In the genomic region with DNA sequence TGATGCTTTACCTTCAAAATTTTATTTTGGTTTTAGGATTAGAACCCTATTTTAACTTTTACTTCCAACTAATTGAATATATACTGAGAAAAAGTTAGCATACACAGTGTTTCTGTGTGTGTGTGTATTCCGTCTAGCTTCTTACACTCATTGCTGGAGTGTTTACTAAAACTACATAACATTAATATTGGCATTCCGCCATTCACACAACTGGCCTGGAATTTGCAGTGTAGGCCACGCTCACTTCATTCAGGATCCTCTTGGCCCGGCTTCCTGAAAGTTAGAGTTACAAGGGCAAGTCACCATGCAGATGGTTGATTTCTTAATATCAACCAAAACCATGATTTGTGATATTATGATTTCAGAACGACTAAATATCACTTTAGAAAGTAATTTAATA, we compare ENCODE assay signal across 17 mouse cellular contexts. TPM values are rescaled to one million over a fixed set of nuclear protein-coding genes. Genes with fewer than 3 reads are reported as not detected.
DNase-seq lines count a peak whose midpoint lies in the region; ATAC-seq and TF ChIP-seq lines count a peak whose summit lies in the region.
"Had no signal": no experiment of that assay in that cellular context is flagged by ENCODE, and none has a peak within 500 bp of the region (broad histone marks: within the 10 kb centered on the region; RNA-seq: fewer than 3 reads in every experiment).

No protein-coding gene starts in this region.

- intact Hi-C loops in heart, postnatal 25 days (cut with DNase I): no loop called here

- TF ChIP-seq CTCF in layer of hippocampus, adult 2 months (conservative IDR thresholded peaks at IDR 0.05): no peak
- no peak for TF ChIP-seq CTCF in stomach, postnatal 0 days (IDR thresholded peaks at IDR 0.05; ENCODE audit: low read depth)

- H3K4me1 ChIP-seq in heart, embryonic 13.5 days: peaks cover 13% of the 10 kb centered on the region
- peaks cover 10% of the 10 kb centered on the region; the same call in 1 of the 2 replicates for H3K4me1 ChIP-seq in stomach, embryonic 15.5 days
- no peaks in the 10 kb centered on the region for H3K4me1 ChIP-seq in stomach, postnatal 0 days (replicated peaks; ENCODE audit: control insufficient read depth, insufficient read depth)
- peaks cover 12% of the 10 kb centered on the region; the same call in 1 of the 2 replicates for H3K4me1 ChIP-seq in stomach, embryonic 16.5 days (ENCODE audit: control insufficient read depth, insufficient read depth, low read length)
- H3K4me1 ChIP-seq in midbrain, embryonic 11.5 days (ENCODE audit: control insufficient read depth, insufficient read depth, low read length): no peaks in the 10 kb centered on the region
- H3K4me1 ChIP-seq: embryonic facial prominence, embryonic 12.5 days; forebrain, embryonic 12.5 days had no signal

- WGBS in heart, embryonic 13.5 days: 63% methylated on average over 5 of the region's 5 CpGs
- WGBS in stomach, embryonic 15.5 days: 52% methylated on average over 5 of the region's 5 CpGs
- 42% methylated on average over 5 of the region's 5 CpGs for WGBS in stomach, postnatal 0 days
- WGBS in stomach, embryonic 16.5 days: 45% methylated on average over 5 of the region's 5 CpGs
- WGBS in midbrain, embryonic 11.5 days: 91% methylated on average over 5 of the region's 5 CpGs

- no peak for TF ChIP-seq EP300 in stomach, postnatal 0 days (optimal IDR thresholded peaks at IDR 0.05)

- no peak overlapping the region for H3K9ac ChIP-seq in heart, embryonic 13.5 days
- H3K9ac ChIP-seq in stomach, embryonic 15.5 days: no peak overlapping the region
- no peak overlapping the region for H3K9ac ChIP-seq in stomach, postnatal 0 days (ENCODE audit: low read length)
- H3K9ac ChIP-seq in stomach, embryonic 16.5 days (ENCODE audit: low read length): no peak overlapping the region
- no peak overlapping the region for H3K9ac ChIP-seq in midbrain, embryonic 11.5 days (ENCODE audit: low read length)
- H3K9ac ChIP-seq: embryonic facial prominence, embryonic 12.5 days; forebrain, embryonic 12.5 days; hindbrain, embryonic 13.5 days had no signal

- H3K4me3 ChIP-seq in heart, embryonic 13.5 days: no peak overlapping the region
- no peak overlapping the region for H3K4me3 ChIP-seq in layer of hippocampus, adult 2 months
- H3K4me3 ChIP-seq in stomach, embryonic 15.5 days (replicated peaks): no peak overlapping the region
- H3K4me3 ChIP-seq in stomach, postnatal 0 days (ENCODE audit: low read depth, low read length): no peak overlapping the region
- H3K4me3 ChIP-seq in stomach, embryonic 16.5 days (replicated peaks; ENCODE audit: low read length): no peak overlapping the region
- no peak overlapping the region for H3K4me3 ChIP-seq in midbrain, embryonic 11.5 days (ENCODE audit: low read depth, low read length)
- H3K4me3 ChIP-seq: embryonic facial prominence, embryonic 12.5 days; forebrain, embryonic 12.5 days; heart, adult 2 months; hindbrain, embryonic 13.5 days had no signal

- H3K27me3 ChIP-seq in heart, embryonic 13.5 days (replicated peaks): no peaks in the 10 kb centered on the region
- H3K27me3 ChIP-seq in stomach, embryonic 15.5 days (replicated peaks): no peaks in the 10 kb centered on the region
- H3K27me3 ChIP-seq in stomach, postnatal 0 days (ENCODE audit: control insufficient read depth, insufficient read depth, low read length): no peaks in the 10 kb centered on the region
- no peaks in the 10 kb centered on the region for H3K27me3 ChIP-seq in stomach, embryonic 16.5 days (ENCODE audit: control insufficient read depth, insufficient read depth, low read length)
- H3K27me3 ChIP-seq in midbrain, embryonic 11.5 days (ENCODE audit: control insufficient read depth, insufficient read depth, low read length): no peaks in the 10 kb centered on the region
- H3K27me3 ChIP-seq: embryonic facial prominence, embryonic 12.5 days; forebrain, embryonic 12.5 days; hindbrain, embryonic 13.5 days had no signal

- no peaks in the 10 kb centered on the region for H3K36me3 ChIP-seq in heart, embryonic 13.5 days
- H3K36me3 ChIP-seq in stomach, embryonic 15.5 days: no peaks in the 10 kb centered on the region
- no peaks in the 10 kb centered on the region for H3K36me3 ChIP-seq in stomach, postnatal 0 days (ENCODE audit: control insufficient read depth, insufficient read depth, low read length)
- H3K36me3 ChIP-seq in stomach, embryonic 16.5 days (ENCODE audit: control insufficient read depth, insufficient read depth, low read length): no peaks in the 10 kb centered on the region
- no peaks in the 10 kb centered on the region for H3K36me3 ChIP-seq in midbrain, embryonic 11.5 days (ENCODE audit: control insufficient read depth, insufficient read depth, low read length)
- H3K36me3 ChIP-seq: embryonic facial prominence, embryonic 12.5 days; forebrain, embryonic 12.5 days; hindbrain, embryonic 13.5 days had no signal

- no peak for ATAC-seq in heart, embryonic 13.5 days (ENCODE audit: extremely low read depth, insufficient number of reproducible peaks, low FRiP score, low TSS enrichment)
- peak; percentile 32; the same call in 1 of the 2 replicates for ATAC-seq in stomach, embryonic 15.5 days (ENCODE audit: insufficient read depth, low FRiP score, low read depth)
- no peak for ATAC-seq in stomach, postnatal 0 days (ENCODE audit: low FRiP score, low TSS enrichment)
- no peak for ATAC-seq in stomach, embryonic 16.5 days (ENCODE audit: insufficient read depth, low FRiP score)
- no peak for ATAC-seq in midbrain, embryonic 11.5 days (ENCODE audit: low FRiP score)
- ATAC-seq: forebrain, embryonic 16.5 days had no signal

- no peaks in the 10 kb centered on the region for H3K9me3 ChIP-seq in heart, embryonic 13.5 days
- H3K9me3 ChIP-seq in stomach, embryonic 15.5 days: no peaks in the 10 kb centered on the region
- H3K9me3 ChIP-seq in stomach, postnatal 0 days (ENCODE audit: control insufficient read depth, low read length): no peaks in the 10 kb centered on the region
- no peaks in the 10 kb centered on the region for H3K9me3 ChIP-seq in stomach, embryonic 16.5 days (replicated peaks; ENCODE audit: control insufficient read depth, low read length)
- H3K9me3 ChIP-seq in midbrain, embryonic 11.5 days (ENCODE audit: control insufficient read depth, low read length): no peaks in the 10 kb centered on the region
- H3K9me3 ChIP-seq: embryonic facial prominence, embryonic 12.5 days; forebrain, embryonic 12.5 days; hindbrain, embryonic 13.5 days had no signal

- H3K4me2 ChIP-seq in heart, embryonic 13.5 days: peak overlapping the region; percentile 44; the same call in 1 of the 2 replicates
- no peak overlapping the region for H3K4me2 ChIP-seq in stomach, embryonic 15.5 days
- H3K4me2 ChIP-seq in stomach, postnatal 0 days (replicated peaks; ENCODE audit: low read depth): no peak overlapping the region
- H3K4me2 ChIP-seq in stomach, embryonic 16.5 days (ENCODE audit: low read depth, low read length): no peak overlapping the region
- H3K4me2 ChIP-seq in midbrain, embryonic 11.5 days: no peak overlapping the region
- H3K4me2 ChIP-seq: embryonic facial prominence, embryonic 12.5 days; forebrain, embryonic 12.5 days; hindbrain, embryonic 13.5 days had no signal

- H3K27ac ChIP-seq in heart, embryonic 13.5 days (replicated peaks): no peak overlapping the region
- H3K27ac ChIP-seq in layer of hippocampus, adult 2 months: peak overlapping the region; percentile 3; the same call in 1 of the 2 replicates
- no peak overlapping the region for H3K27ac ChIP-seq in stomach, embryonic 15.5 days
- no peak overlapping the region for H3K27ac ChIP-seq in stomach, postnatal 0 days (replicated peaks)
- 0 out of 2 replicates have a peak overlapping the region, but pooled peaks have one; percentile 33 for H3K27ac ChIP-seq in stomach, embryonic 16.5 days (ENCODE audit: low read length)
- no peak overlapping the region for H3K27ac ChIP-seq in midbrain, embryonic 11.5 days (ENCODE audit: low read depth, low read length)
- H3K27ac ChIP-seq: embryonic facial prominence, embryonic 12.5 days; forebrain, embryonic 12.5 days; heart, adult 2 months; hindbrain, embryonic 13.5 days had no signal

- no peak for DNase-seq in heart, postnatal 25 days (ENCODE audit: low spot score)
- no peak for DNase-seq in layer of hippocampus, adult 2 months (ENCODE audit: low spot score in 2 of 2)
- DNase-seq in layer of hippocampus, postnatal 25 days (ENCODE audit: extremely low spot score in 1 of 2, low spot score in 1 of 2): no peak
- no peak for DNase-seq in stomach, postnatal 0 days (ENCODE audit: low spot score)
- no peak for DNase-seq in midbrain, embryonic 11.5 days (ENCODE audit: low spot score, missing footprints)
- DNase-seq: cerebellum, adult 11-12 months; cerebellum, adult 9-10 months; cerebellum, postnatal 25 days; gastrocnemius, postnatal 14 days; heart, adult 2 months had no signal

RNA-seq across cellular contexts. Expression of a gene that starts 21.9 kb away (rescaled TPM):
- polyA plus RNA-seq in heart, embryonic 13.5 days (2015; fragmentation: Nextera tagmentation; extraction: Ambion mirVana): 17.0 and 17.1 TPM in 2 replicates
- 10 to 100 TPM; 30.8 to 34.6 TPM for total RNA-seq in heart, postnatal 25 days (2021)
- total RNA-seq in layer of hippocampus, adult 2 months (2021): 10 to 100 TPM; 75.0 to 78.4 TPM
- 100 to 1,000 TPM; 109 to 114 TPM for total RNA-seq in layer of hippocampus, postnatal 25 days (2021)
- 48.1 and 49.6 TPM in 2 replicates for polyA plus RNA-seq in stomach, embryonic 15.5 days (2015; fragmentation: Nextera tagmentation; extraction: Ambion mirVana)
- polyA plus RNA-seq in stomach, postnatal 0 days (2015; fragmentation: Nextera tagmentation; extraction: Ambion mirVana): 31.9 and 33.9 TPM in 2 replicates
- polyA plus RNA-seq in stomach, embryonic 16.5 days (2015; fragmentation: Nextera tagmentation; extraction: Ambion mirVana): 16.7 and 17.2 TPM in 2 replicates
- 15.6 and 16.8 TPM in 2 replicates for polyA plus RNA-seq in midbrain, embryonic 11.5 days (2014; fragmentation: Nextera tagmentation; extraction: Ambion mirVana)

Comparison
In these comparisons a context has a peak if more than half of its experiments do, and no peak if none do; other contexts are left out.
1. H3K27ac ChIP-seq: peak in layer of hippocampus, adult 2 months (single experiment) and stomach, embryonic 16.5 days (single experiment); none in heart, embryonic 13.5 days (single experiment), stomach, embryonic 15.5 days (single experiment), stomach, postnatal 0 days (single experiment) and midbrain, embryonic 11.5 days (single experiment).